Mouse (Mus musculus) ES-Bruce4 (cell line): ENCODE results near the gene Fbxo42.

ENCODE experiments used
- CTCF ChIP-seq: IDR thresholded peaks from one replicate; pipeline ENCODE4 v1.8.1; 2011; ENCODE audit warnings: low read depth, low read length
- POLR2A ChIP-seq: IDR thresholded peaks from one replicate; pipeline ENCODE4 v1.8.1; 2011; ENCODE audit warnings: low read length; ENCODE audit not compliant: insufficient read depth

DNA sequence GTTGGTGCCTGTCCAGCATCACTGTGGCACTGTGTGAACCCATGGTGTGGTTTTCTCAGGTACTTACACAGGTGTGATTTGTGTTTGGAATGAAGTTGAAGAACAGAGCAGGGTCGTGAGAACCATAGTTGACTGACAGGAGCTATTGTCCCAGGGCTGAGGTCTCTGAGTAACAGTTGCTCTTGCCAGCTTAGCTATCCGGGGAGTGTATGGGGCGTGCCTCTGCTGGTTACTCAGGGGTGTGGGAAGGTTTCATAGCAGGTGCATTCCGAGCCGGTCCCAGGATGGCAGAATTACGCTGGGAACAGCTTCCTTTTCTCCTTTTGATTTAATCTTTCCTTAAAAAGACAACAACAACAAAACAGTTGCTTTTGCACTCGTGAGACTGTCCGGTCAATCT is 33.1 kb downstream of the Fbxo42 start:
- TF ChIP-seq POLR2A (no peak), CTCF (no peak)
